Mouse (Mus musculus) thymus, postnatal 10 days (tissue): ENCODE data around the gene C130050O18Rik.

ENCODE experiments used
- DNase-seq, 2 experiments: peaks; one replicate each; pipeline ENCODE4 v3.0.0; 2021; ENCODE audit warnings: low spot score in 2 of 2

The C130050O18Rik gene

DNA sequence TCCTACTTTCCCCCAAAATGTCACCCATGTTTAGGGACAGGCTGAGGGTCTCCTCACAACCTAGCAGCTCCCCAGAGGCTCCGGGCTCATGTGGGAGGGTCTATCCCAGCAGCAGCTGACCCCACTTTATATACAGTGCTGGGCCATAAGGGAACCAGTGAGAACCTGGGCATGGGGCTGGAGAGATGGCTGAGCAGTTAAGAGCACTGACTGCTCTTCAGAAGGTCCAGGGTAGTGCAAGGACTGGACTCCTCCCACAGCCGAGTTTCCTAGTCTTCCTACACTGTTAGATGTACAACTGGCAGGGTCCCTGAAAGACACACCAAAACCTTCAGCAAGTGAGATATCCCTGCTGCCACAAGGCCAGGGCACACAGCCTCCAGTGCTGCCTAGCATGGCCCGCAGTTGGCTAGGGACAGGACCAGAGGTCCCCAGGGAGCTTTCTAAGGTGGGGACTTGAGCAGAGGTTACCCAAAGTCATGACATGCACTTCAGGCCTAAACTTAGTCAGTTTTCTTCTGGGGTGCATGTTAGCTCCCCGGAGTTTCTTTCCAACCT lies 7.6 kb upstream of the C130050O18Rik start:
- no peak for DNase-seq

GRCm38 (mm10) chr5:139397959-139398753 lies 6.9 kb upstream of the C130050O18Rik start:
- peak; percentile 76 to 90 for DNase-seq

DNA sequence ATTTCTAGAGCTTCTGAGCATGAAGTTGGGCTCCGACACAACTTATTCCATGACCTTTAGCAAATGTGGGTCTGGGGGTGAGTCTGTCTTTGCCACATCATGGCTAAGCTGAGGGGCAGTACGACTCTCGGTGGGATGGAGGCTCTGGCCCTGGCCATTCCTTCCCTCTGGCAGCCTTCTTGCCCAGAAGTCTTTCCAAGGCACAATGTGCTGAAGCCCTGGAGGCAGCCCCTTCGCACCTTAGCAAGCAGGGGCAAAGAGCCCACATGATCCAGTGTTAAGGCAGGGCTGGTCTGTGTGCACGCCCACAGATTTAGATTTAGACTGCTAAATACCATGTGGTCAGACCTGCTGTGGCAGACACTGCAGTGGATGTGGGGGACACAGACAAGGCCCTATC lies 6.3 kb upstream of the C130050O18Rik start:
- no peak for DNase-seq

- no peak for DNase-seq
Observed at GRCm38 (mm10) chr5:139399991-139400390, 5.1 kb upstream of the C130050O18Rik start.

DNA sequence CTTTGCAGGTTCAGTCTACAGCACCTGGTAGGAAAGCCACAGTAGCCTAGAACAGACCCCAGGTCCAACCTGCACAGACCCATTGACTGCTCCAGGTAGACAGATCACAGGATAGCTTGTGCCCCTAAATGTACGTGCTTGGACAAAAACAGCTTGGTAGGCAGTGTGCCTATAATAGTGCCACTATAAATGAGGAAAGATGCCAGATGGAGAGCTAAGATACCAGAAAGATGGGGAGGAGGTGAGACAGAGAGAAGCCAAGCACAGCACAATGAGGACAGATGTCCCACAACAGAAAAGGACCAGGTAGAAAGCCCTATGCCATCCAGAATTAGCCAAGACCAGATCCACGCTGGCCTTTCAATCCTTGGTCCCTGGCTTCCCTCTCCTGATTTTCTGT lies 3.0 kb upstream of the C130050O18Rik start:
- DNase-seq: no peak

DNA sequence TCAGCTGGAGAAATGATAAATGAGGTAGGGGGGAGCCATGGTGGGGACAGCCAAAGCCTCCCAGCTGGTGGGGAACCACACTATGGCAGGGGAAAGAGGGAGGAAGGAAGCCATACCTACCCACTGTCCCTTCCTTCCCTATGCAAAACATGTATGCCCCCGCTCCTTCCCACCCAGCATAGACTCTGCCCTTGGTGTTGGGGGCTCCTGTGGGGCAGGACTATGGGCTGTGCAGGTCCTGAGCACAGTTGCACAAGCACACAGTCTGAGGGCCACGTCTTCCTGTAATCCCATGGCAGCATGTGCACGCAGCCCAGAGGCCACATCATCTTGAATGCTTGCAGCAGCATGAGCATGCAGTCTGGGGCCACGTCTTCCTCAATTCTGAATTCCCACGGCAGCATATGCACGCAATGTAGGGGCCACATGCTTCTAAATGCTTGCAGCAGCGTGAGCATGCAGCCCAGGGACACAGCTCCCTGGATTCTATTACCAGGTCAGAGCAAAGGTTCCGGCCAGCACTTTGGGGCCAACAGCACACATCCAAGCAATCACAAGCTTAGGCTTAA lies 1.3 kb upstream of the C130050O18Rik start:
- no peak for DNase-seq

GRCm38 (mm10) chr5:139405478-139405877 lies 398 bp downstream of the C130050O18Rik start:
- no peak for DNase-seq

- DNase-seq: no peak
Observed at GRCm38 (mm10) chr5:139405953-139406352, 873 bp downstream of the C130050O18Rik start.

DNA sequence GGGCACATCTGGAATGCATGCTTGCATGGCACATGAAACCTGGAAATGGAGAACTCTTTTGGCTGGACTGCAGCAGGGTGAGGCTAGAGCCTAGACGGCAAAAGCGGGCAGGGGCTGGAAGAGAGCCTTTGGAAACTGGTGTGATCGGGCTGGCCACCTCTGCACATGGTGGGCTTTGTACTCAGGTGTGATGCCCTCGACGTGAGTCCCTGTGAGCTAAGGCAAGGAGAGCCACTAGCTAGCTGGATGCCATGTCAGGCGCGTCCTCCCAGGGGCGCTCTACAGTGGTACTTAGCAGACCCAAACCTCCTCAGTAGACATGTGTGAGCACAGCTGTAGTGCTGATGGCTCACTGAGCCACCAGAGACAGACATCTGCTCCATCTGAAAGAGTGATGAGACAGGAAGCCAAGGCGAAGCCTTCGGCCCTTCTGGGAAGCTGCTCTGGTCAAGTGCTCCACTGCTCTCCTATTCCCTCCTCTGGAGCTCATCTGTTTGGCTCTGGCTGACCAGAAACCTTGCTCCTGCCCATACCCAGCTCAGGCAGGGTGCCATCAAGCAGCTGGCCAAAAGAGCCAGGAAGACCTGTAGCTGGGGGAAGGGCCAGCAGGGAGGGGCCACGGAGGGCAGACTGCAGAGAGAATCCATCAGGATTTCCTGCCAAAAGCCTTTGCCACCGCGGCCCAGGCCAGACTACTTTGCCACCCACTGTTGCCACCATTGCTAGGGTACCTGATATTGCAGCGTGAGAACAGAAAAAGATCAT lies 2.2 kb downstream of the C130050O18Rik start:
- DNase-seq: no peak

DNA sequence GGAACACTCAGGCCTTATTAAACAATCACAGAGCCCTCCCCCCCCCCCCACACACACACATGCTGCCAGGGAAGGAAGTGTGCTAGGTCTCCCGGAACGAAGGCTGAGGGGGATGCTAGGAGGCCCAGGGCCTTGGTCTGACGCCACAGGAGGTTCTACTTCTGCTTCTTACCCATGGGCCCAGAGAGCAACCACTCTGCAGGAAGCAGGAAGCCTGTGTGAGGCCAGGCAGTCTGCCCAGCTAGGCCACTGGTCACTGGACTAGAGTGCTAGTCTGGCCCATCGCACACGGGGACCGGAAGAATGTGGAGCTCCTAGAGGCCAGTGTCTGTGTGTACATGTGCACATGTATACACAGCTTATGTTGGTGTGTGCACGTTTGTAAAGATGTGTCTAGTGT lies 3.4 kb downstream of the C130050O18Rik start:
- no peak for DNase-seq

DNA sequence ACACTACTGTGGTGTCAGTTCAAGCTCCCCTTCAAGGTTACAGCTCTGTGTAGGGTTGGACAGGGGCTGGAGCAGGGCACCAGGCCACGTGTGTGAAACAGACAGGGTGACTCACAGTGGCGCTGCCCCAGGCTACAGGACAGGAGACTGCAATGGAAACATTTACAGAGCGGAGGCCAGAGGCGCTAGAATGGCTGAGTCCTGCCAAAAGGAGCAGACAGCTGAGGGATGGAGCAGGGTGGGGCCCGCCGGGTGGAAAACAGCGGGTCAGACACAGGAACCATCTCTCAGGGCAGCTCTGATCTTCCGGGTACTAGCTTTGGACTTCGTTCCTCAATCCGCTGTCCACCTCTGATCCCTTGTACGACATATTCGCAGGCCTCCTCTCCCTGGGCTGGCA lies 4.3 kb downstream of the C130050O18Rik start:
- DNase-seq: no peak

- no peak for DNase-seq
Observed at GRCm38 (mm10) chr5:139410056-139410455, 5.0 kb downstream of the C130050O18Rik start.

- DNase-seq: no peak
Observed at GRCm38 (mm10) chr5:139411117-139411516, 6.0 kb downstream of the C130050O18Rik start.

DNA sequence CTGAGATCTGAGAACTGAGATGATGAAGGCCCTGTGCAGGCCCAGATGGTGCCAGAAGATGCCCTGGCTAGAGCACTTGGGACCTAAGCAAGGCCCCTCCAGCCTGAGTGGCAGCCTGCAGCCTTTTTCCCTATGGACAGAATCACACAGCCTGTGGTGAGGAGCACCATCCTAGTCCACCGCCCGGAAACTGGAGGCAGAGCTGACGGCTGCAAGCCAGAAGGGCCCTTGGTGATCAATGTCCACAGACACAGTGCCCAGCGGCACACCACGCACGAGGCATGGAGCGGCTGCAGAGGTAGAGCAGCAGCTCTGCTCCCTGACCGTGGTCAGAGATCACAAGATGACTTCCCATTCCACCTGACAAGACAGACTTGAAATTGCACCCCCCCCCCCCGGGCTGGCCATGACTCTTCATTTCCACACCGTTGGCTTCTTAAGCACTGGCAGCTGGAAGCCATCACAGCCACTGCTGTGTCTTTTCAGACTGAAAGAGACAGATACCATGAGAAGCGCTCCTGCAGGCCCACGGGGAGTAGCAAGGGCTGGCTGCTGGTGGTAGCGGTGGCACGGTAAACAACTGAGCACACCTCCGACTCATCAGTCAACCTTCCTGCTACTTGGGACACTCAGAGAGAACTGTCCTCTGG lies 6.7 kb downstream of the C130050O18Rik start:
- DNase-seq: no peak

- DNase-seq: no peak
Observed at GRCm38 (mm10) chr5:139413545-139413944, 8.5 kb downstream of the C130050O18Rik start.

GRCm38 (mm10) chr5:139415001-139415400 lies 9.9 kb downstream of the C130050O18Rik start:
- DNase-seq: no peak

DNA sequence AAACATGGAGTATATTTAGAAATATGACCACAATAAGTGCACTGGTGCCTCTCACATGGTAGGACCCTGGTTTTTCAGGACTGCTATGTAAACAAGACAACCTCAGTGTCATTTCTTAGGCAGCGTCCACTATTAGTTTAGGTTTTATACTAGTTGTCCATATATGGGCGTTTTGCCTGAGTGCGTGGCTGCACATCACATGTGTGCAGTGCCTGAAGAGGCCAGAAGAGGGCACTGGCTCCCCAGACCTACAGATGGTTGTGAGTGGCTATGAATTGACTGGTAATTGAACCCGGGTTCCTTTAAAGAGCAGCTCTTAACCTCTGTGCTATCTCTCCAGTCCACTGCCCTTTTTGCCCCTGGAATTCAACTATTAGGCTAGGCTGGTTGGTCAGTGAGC lies 11.9 kb downstream of the C130050O18Rik start:
- peak in 1 of 2 experiments; percentile 39 for DNase-seq

DNA sequence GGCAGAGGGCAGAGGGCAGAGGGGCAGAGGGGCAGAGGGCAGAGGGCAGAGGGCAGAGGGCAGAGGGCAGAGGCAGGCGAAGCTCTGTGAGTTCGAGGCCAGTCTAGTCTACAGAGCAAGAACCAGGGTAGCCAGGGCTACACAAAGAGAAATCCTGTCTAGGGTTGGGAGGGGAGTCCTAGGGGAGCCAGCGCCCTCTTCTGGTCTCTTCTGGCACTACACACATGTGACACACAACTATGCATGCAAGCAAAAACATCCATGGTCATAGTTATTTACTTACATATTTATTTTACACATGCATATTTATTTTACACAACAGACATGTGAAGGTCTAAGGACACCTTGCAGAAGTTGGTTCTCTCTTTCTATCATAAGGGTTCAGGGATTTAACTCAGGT lies 12.4 kb downstream of the C130050O18Rik start:
- no peak for DNase-seq

DNA sequence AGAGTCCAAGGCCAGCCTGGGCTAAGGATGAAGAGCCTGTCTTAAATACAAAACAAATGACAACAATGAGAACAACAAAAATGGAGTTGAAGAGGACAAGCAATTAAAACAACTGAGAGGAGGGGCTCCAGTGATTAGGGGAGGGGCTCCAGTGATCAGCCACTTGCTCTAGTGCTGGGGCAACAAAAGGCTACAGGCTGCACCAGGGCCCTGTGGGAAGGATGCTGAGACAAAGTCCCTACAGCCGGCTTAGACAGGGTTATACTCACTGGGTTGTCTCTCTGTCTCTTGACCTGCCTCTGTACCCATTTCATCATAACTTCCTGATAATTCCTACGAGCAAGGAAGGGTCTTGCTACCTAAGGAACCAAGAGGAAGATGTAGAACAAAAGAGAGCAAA lies 13.0 kb downstream of the C130050O18Rik start:
- DNase-seq: no peak

DNA sequence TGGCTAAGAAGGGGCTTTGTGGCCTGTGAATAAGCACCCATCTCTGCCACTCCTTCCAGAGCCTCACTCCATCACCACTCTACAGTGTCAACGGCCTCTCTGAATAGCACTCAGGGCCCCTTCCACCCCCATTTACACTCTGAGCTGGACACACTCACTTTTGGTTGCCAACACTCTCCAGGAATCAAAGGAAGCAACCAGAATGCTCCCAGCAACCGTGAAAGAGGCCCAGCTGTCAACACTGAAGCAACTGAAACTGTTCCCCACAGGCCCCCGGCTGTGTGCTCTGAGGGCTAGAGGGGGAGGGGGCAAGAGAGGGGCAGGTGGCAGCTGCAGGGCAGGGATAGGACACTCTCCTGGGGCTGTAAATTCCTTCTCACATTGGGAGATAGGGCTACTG lies 13.6 kb downstream of the C130050O18Rik start:
- peak; percentile 72 to 75 for DNase-seq

DNA sequence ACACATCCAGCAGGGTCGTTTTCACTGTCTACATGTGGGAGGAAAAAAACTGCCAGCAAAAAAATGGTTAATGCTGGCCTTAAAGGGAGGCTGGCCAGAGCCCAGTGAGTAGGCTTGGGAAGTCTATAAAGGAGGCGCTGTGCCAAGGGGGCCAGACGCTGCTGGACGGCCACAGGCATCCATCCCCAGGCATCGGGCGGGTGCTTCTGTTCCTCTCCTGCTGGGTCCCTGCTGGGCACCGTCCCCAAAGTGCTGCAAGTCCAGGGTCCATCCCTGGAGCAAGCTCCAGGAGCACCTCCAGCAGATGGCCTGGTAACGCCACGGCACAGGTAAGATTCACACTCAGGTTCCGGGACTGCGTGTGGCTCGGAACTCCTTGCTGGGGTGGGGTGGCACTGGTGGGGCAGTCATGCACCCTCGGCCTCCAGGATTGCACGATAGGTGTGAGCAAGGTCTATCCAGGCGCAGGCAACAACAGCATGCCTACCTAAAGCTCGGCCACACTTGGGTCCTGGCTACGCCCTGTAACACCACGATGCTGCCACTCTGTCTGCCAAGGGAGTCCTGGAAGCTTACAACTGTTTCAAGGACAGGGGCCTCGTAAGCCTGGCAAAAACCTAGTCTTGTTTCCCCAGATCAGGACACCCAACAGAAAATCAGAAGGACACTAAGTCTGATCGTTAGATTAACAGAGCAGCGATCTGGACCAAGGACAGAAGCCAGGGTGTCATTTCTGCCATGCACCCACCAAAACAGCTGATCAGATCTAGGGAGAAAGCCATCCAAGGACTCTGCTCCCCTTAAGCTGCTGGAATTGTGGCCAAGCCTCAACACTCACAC lies 18.2 kb downstream of the C130050O18Rik start, which contains the start of gene Gper1:
Gper1 (plus strand) TSS at position 126 of the 840 bp plus-strand sequence.
- no peak for DNase-seq
